Mouse (Mus musculus): ENCODE measurements around the gene Rapgef1. TPM values are rescaled to one million over a fixed set of nuclear protein-coding genes. Genes with fewer than 3 reads are reported as not detected.

Gene Rapgef1
- total RNA-seq (2012; rRNA removed) = 48.5 and 54.6 TPM in 2 replicates

DNA sequence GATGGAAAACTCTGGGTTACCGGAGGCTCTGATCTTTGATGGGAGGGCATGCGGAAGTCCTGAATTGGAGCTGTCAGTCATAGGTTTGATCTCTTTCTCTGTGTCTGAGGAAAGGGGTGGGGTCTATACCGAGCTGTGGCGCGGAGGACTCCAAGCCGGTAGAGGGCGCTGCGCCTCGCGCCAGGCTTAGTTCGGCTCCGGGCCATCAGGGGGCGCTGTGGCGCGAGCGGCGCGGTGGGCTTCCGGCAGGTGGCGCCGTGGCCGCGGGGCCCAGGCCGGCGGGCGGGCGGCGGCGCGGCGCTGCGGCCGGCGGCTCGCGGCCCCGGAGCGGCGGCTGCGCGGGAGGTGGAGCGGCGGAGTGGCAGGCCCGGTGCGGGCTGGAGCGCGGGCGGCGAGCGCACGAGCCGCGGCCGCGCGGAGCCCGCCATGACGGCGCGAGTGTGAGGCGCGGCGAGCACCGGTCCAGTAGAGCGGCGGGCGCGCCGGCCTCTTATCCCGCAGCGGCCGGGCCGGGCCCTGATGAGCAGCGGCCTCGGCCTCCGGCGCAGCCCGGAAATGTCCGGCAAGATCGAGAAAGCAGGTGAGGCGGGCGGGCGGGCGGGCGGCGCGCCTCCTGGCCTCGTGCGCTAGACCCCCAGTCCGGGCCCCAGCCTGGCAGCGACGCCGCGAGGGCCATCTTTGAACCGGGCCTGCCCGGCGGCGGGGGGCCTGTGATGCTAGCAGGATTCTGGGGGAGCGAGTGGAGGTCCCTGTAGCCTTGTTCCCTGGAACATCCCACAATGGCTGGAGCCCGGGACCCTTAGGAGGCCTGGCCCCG is at the start of gene Rapgef1:
Gene Rapgef1 (plus strand): TSS at position 237 of the 817 bp plus-strand sequence.
- in situ Hi-C loops (cut with MboI; ENCODE audit: low sequenced_read_pairs in 2 of 2, unreplicated experiment in 2 of 2) = no loop called here
- H3K36me3 ChIP-seq (ENCODE audit: control insufficient read depth, insufficient read depth, low read length, poor library complexity, severe bottlenecking) = peaks cover 6% of the 10 kb centered on the region; the same call in 1 of the 2 replicates
- TF ChIP-seq HCFC1 (IDR thresholded peaks at IDR 0.05; ENCODE audit: borderline replicate concordance, insufficient read depth, low read length) (peak; percentile 80), ZC3H11A (IDR thresholded peaks at IDR 0.05; ENCODE audit: borderline replicate concordance, low read depth, low read length) (peak; percentile 67), MAFK (IDR thresholded peaks at IDR 0.05; ENCODE audit: insufficient read depth, low read depth, low read length) (no peak), ZNF384 (IDR thresholded peaks at IDR 0.05; ENCODE audit: low read depth, low read length) (peak; percentile 59; the same call in 1 of the 2 replicates), CHD2 (IDR thresholded peaks at IDR 0.05; ENCODE audit: low read depth, low read length) (no peak)
- no peaks in the 10 kb centered on the region for H3K9me3 ChIP-seq (ENCODE audit: control insufficient read depth, insufficient read depth, low read depth, low read length)
- peak within 1 kb of the TSS; percentile 90 to 98 for H3K4me3 ChIP-seq (ENCODE audit: insufficient read depth in 1 of 2, low read depth in 1 of 2, low read length in 2 of 2, poor library complexity in 1 of 2, severe bottlenecking in 1 of 2)
- H3K27ac ChIP-seq (ENCODE audit: insufficient read depth, low read depth, low read length, poor library complexity, severe bottlenecking) = peak within 1 kb of the TSS; percentile 87
- H3K9ac ChIP-seq (ENCODE audit: insufficient read depth, low read depth, low read length, poor library complexity, severe bottlenecking) = peak within 1 kb of the TSS; percentile 90
- DNase-seq (ENCODE audit: low read depth, low spot score) = peak; percentile 44
- peaks cover 12 to 27% of the 10 kb centered on the region in 2 experiments for H3K4me1 ChIP-seq (ENCODE audit: control insufficient read depth in 2 of 2, insufficient read depth in 2 of 2, low read length in 2 of 2, poor library complexity in 1 of 2)

- no peak for TF ChIP-seq CHD2 (IDR thresholded peaks at IDR 0.05; ENCODE audit: low read depth, low read length)
- TF ChIP-seq HCFC1 (IDR thresholded peaks at IDR 0.05; ENCODE audit: borderline replicate concordance, insufficient read depth, low read length) = no peak
- no peak for TF ChIP-seq ZNF384 (IDR thresholded peaks at IDR 0.05; ENCODE audit: low read depth, low read length)
- TF ChIP-seq MAFK (IDR thresholded peaks at IDR 0.05; ENCODE audit: insufficient read depth, low read depth, low read length) = no peak
- TF ChIP-seq ZC3H11A (IDR thresholded peaks at IDR 0.05; ENCODE audit: borderline replicate concordance, low read depth, low read length) = no peak
- in situ Hi-C loops (cut with MboI; ENCODE audit: low sequenced_read_pairs in 2 of 2, unreplicated experiment in 2 of 2) = no loop called here
- Histone ChIP-seq H3K9ac (ENCODE audit: insufficient read depth, low read depth, low read length, poor library complexity, severe bottlenecking) (no peak overlapping the region), H3K4me3 (ENCODE audit: insufficient read depth in 1 of 2, low read depth in 1 of 2, low read length in 2 of 2, poor library complexity in 1 of 2, severe bottlenecking in 1 of 2) (no peak overlapping the region), H3K4me1 (ENCODE audit: control insufficient read depth in 2 of 2, insufficient read depth in 2 of 2, low read length in 2 of 2, poor library complexity in 1 of 2) (peaks cover 5 to 14% of the 10 kb centered on the region in 2 experiments; a peak in 3 of 4 replicates), H3K36me3 (ENCODE audit: control insufficient read depth, insufficient read depth, low read length, poor library complexity, severe bottlenecking) (no peaks in the 10 kb centered on the region), H3K27ac (ENCODE audit: insufficient read depth, low read depth, low read length, poor library complexity, severe bottlenecking) (no peak overlapping the region), H3K9me3 (ENCODE audit: control insufficient read depth, insufficient read depth, low read depth, low read length) (no peaks in the 10 kb centered on the region)
- DNase-seq (ENCODE audit: low read depth, low spot score) = no peak
These were observed 47.4 kb upstream of the Rapgef1 start for GRCm38 (mm10) chr2:29571921-29572700.

GRCm38 (mm10) chr2:29572811-29573427 is 46.6 kb upstream of the Rapgef1 start:
- Histone ChIP-seq H3K27ac (ENCODE audit: insufficient read depth, low read depth, low read length, poor library complexity, severe bottlenecking) (no peak overlapping the region), H3K9me3 (ENCODE audit: control insufficient read depth, insufficient read depth, low read depth, low read length) (no peaks in the 10 kb centered on the region), H3K4me3 (ENCODE audit: insufficient read depth in 1 of 2, low read depth in 1 of 2, low read length in 2 of 2, poor library complexity in 1 of 2, severe bottlenecking in 1 of 2) (0 out of 4 replicates have a peak overlapping the region, but pooled peaks of 1 of the 2 experiments have one; percentile 12), H3K9ac (ENCODE audit: insufficient read depth, low read depth, low read length, poor library complexity, severe bottlenecking) (no peak overlapping the region), H3K4me1 (ENCODE audit: control insufficient read depth in 2 of 2, insufficient read depth in 2 of 2, low read length in 2 of 2, poor library complexity in 1 of 2) (peaks cover 5 to 14% of the 10 kb centered on the region in 2 experiments; a peak in 3 of 4 replicates), H3K36me3 (ENCODE audit: control insufficient read depth, insufficient read depth, low read length, poor library complexity, severe bottlenecking) (no peaks in the 10 kb centered on the region)
- no peak for TF ChIP-seq CHD2 (IDR thresholded peaks at IDR 0.05; ENCODE audit: low read depth, low read length)
- no peak for TF ChIP-seq MAFK (IDR thresholded peaks at IDR 0.05; ENCODE audit: insufficient read depth, low read depth, low read length)
- TF ChIP-seq ZNF384 (IDR thresholded peaks at IDR 0.05; ENCODE audit: low read depth, low read length) = no peak
- no peak for TF ChIP-seq HCFC1 (IDR thresholded peaks at IDR 0.05; ENCODE audit: borderline replicate concordance, insufficient read depth, low read length)
- no peak for TF ChIP-seq ZC3H11A (IDR thresholded peaks at IDR 0.05; ENCODE audit: borderline replicate concordance, low read depth, low read length)
- in situ Hi-C loops (cut with MboI; ENCODE audit: low sequenced_read_pairs in 2 of 2, unreplicated experiment in 2 of 2) = no loop called here
- no peak for DNase-seq (ENCODE audit: low read depth, low spot score)

DNA sequence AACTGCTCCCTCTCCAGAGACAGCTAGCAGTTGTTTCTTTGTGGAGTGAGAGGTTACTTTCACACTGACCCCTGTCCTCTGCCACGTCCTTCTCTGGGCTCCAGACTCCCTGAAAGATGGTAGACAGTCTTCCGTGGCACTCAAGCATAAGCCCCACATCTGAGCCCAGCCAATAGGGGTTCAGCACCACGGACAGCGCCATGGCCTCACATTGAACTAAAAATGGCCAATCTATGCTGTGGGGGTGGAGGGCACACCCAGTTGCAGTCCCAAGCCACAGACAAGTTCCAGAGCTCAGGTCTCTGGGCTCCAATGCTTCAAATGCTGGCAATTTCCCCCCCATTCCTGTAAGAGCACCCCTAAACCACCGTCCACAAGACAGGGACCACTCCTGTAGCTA is 45.9 kb upstream of the Rapgef1 start:
- Histone ChIP-seq H3K27ac (ENCODE audit: insufficient read depth, low read depth, low read length, poor library complexity, severe bottlenecking) (no peak overlapping the region), H3K36me3 (ENCODE audit: control insufficient read depth, insufficient read depth, low read length, poor library complexity, severe bottlenecking) (no peaks in the 10 kb centered on the region), H3K9me3 (ENCODE audit: control insufficient read depth, insufficient read depth, low read depth, low read length) (no peaks in the 10 kb centered on the region), H3K4me1 (ENCODE audit: control insufficient read depth in 2 of 2, insufficient read depth in 2 of 2, low read length in 2 of 2, poor library complexity in 1 of 2) (peaks cover 5 to 14% of the 10 kb centered on the region in 2 experiments; a peak in 3 of 4 replicates), H3K4me3 (ENCODE audit: insufficient read depth in 1 of 2, low read depth in 1 of 2, low read length in 2 of 2, poor library complexity in 1 of 2, severe bottlenecking in 1 of 2) (0 out of 4 replicates have a peak overlapping the region, but pooled peaks of 1 of the 2 experiments have one; percentile 12), H3K9ac (ENCODE audit: insufficient read depth, low read depth, low read length, poor library complexity, severe bottlenecking) (no peak overlapping the region)
- no peak for TF ChIP-seq ZNF384 (IDR thresholded peaks at IDR 0.05; ENCODE audit: low read depth, low read length)
- TF ChIP-seq CHD2 (IDR thresholded peaks at IDR 0.05; ENCODE audit: low read depth, low read length) = no peak
- no peak for TF ChIP-seq MAFK (IDR thresholded peaks at IDR 0.05; ENCODE audit: insufficient read depth, low read depth, low read length)
- no peak for TF ChIP-seq HCFC1 (IDR thresholded peaks at IDR 0.05; ENCODE audit: borderline replicate concordance, insufficient read depth, low read length)
- DNase-seq (ENCODE audit: low read depth, low spot score) = peak; percentile 82
- in situ Hi-C loops (cut with MboI; ENCODE audit: low sequenced_read_pairs in 2 of 2, unreplicated experiment in 2 of 2) = no loop called here

All from ES-E14 (cell line).